9 mouse cellular contexts compared by ENCODE assay signal in genomic region chr9:40756401-40756800, GRCm38 (mm10). TPM values are rescaled to one million over a fixed set of nuclear protein-coding genes. Genes with fewer than 3 reads are reported as not detected.
A peak's percentile ranks its signal among the peaks of the same experiment; 100 is the strongest.
DNase-seq lines count a peak whose midpoint lies in the region; ATAC-seq and TF ChIP-seq lines count a peak whose summit lies in the region.
"Had no signal": no experiment of that assay in that cellular context is flagged by ENCODE, and none has a peak within 500 bp of the region (broad histone marks: within the 10 kb centered on the region; RNA-seq: fewer than 3 reads in every experiment).

No protein-coding gene starts in this region.

- peak overlapping the region; percentile 44; the same call in 1 of the 2 replicates for H3K4me2 ChIP-seq in forebrain, postnatal 0 days (ENCODE audit: low read depth)

- peak; percentile 90 for TF ChIP-seq CTCF in forebrain, postnatal 0 days (IDR thresholded peaks at IDR 0.05; ENCODE audit: low read depth)
- peak; percentile 55; the same call in 1 of the 2 replicates for TF ChIP-seq CTCF in liver, adult 2 months (IDR thresholded peaks at IDR 0.05; ENCODE audit: low read depth, low read length)

- H3K79me2 ChIP-seq in liver, adult 2 months (ENCODE audit: control insufficient read depth, insufficient read depth, low read length), result no peaks in the 10 kb centered on the region

- H3K4me1 ChIP-seq in forebrain, postnatal 0 days (ENCODE audit: insufficient read depth), result peaks cover 15% of the 10 kb centered on the region
- no peaks in the 10 kb centered on the region for H3K4me1 ChIP-seq in liver, adult 2 months (ENCODE audit: control insufficient read depth, insufficient read depth, low read length)

- 18% methylated on average over 4 of the region's 4 CpGs for WGBS in forebrain, postnatal 0 days
- WGBS in liver, adult 2 months, result 15% methylated on average over 4 of the region's 4 CpGs

- H3K36me3 ChIP-seq in forebrain, postnatal 0 days (ENCODE audit: insufficient read depth), result peaks cover 3% of the 10 kb centered on the region
- H3K36me3 ChIP-seq in liver, adult 2 months (ENCODE audit: control insufficient read depth, insufficient read depth, low read length), result no peaks in the 10 kb centered on the region

- H3K27me3 ChIP-seq in forebrain, postnatal 0 days (ENCODE audit: insufficient read depth, low read length), result no peaks in the 10 kb centered on the region
- H3K27me3 ChIP-seq in liver, adult 2 months (ENCODE audit: control insufficient read depth, insufficient read depth, low read length), result no peaks in the 10 kb centered on the region

- peak; percentile 30 for ATAC-seq in forebrain, postnatal 0 days
- peak; percentile 59 for ATAC-seq in inflammation-experienced regulatory T-cells, adult 6 months
- ATAC-seq in monocyte, adult 5-6 weeks (replicated peaks; ENCODE audit: insufficient number of reproducible peaks, low FRiP score, low TSS enrichment, poor library complexity, severe bottlenecking), result peak; percentile 60

- H3K9ac ChIP-seq in forebrain, postnatal 0 days, result no peak overlapping the region
- H3K9ac ChIP-seq in liver, adult 2 months (ENCODE audit: low read depth, low read length), result no peak overlapping the region

- H3K27ac ChIP-seq in forebrain, postnatal 0 days (ENCODE audit: low read depth, low read length), result peak overlapping the region; percentile 81; the same call in 1 of the 2 replicates
- no peak overlapping the region for H3K27ac ChIP-seq in liver, adult 2 months (replicated peaks; ENCODE audit: insufficient read depth, low read depth, low read length)

- H3K4me3 ChIP-seq in forebrain, postnatal 0 days (ENCODE audit: low read depth, low read length), result no peak overlapping the region
- no peak overlapping the region for H3K4me3 ChIP-seq in liver, adult 2 months (ENCODE audit: insufficient read depth, low read depth, low read length)
- H3K4me3 ChIP-seq: erythroblast, embryonic 14.5 days had no signal

- TF ChIP-seq POLR2A in liver, adult 2 months (IDR thresholded peaks at IDR 0.05; ENCODE audit: extremely low read depth, insufficient read depth, low read length), result no peak

- DNase-seq in ovary, postnatal 14 days (ENCODE audit: low spot score), result peak; percentile 36
- no peak for DNase-seq in ovary, postnatal 10 days (ENCODE audit: low spot score)
- DNase-seq in cerebellum, adult 8-10 months, result peak; percentile 63
- DNase-seq in forebrain, postnatal 0 days, result peak; percentile 83
- peak; percentile 56 for DNase-seq in liver, adult 2 months (ENCODE audit: extremely low read depth, low read depth, low spot score)
- peak; percentile 62 for DNase-seq in testis, postnatal 10 days (ENCODE audit: low spot score)

- H3K9me3 ChIP-seq in forebrain, postnatal 0 days (ENCODE audit: low read length), result no peaks in the 10 kb centered on the region

RNA-seq across cellular contexts. Expression of gene Hspa8, which starts 44.4 kb away (rescaled TPM):
- total RNA-seq in forebrain, postnatal 0 days (2014; rRNA removed), result 3,364 and 4,241 TPM in 2 replicates
- 2,287 and 2,372 TPM in 2 replicates for polyA plus RNA-seq in forebrain, postnatal 0 days (2015; fragmentation: Nextera tagmentation; extraction: Ambion mirVana)
- polyA plus RNA-seq in inflammation-experienced regulatory T-cells, adult 6 months (2017; shearing (Covaris generic)), result 1,000 to 10,000 TPM; 2,551 to 3,273 (median 2,898) TPM
- total RNA-seq in liver, adult 2 months (2014; rRNA removed), result 1,567 and 2,371 TPM in 2 replicates
- polyA plus RNA-seq in liver, adult 2 months (2012; rRNA removed), result 1,896 and 1,951 TPM in 2 replicates
- total RNA-seq in monocyte, adult 5-6 weeks (2017), result 2,780 to 3,802 TPM (median 3,103 TPM) in 3 replicates
